Mouse (Mus musculus): ENCODE results near the gene Banp. TPM values are rescaled to one million over a fixed set of nuclear protein-coding genes. Genes with fewer than 3 reads are reported as not detected.

Gene Banp
- polyA plus RNA-seq, 1 experiment from 2014 or later: 9.4 TPM

GRCm38 (mm10) chr8:122073964-122074363 is 124.4 kb downstream of the Banp start:
- H3K4me2 ChIP-seq (replicated peaks; ENCODE audit: low read depth): no peak overlapping the region
- no peaks in the 10 kb centered on the region for H3K9me3 ChIP-seq (ENCODE audit: control insufficient read depth)
- H3K4me1 ChIP-seq (replicated peaks; ENCODE audit: control insufficient read depth, insufficient read depth, low read length): peaks cover 4% of the 10 kb centered on the region; the same call in 1 of the 2 replicates
- no peak overlapping the region for H3K9ac ChIP-seq (ENCODE audit: low read depth, low read length)
- H3K27me3 ChIP-seq (replicated peaks; ENCODE audit: control insufficient read depth, insufficient read depth, low read length): 0 out of 2 replicates have a peak, but pooled peaks cover 7% of the 10 kb centered on the region
- H3K36me3 ChIP-seq (ENCODE audit: control insufficient read depth, insufficient read depth): no peaks in the 10 kb centered on the region
- TF ChIP-seq CTCF (IDR thresholded peaks at IDR 0.05; ENCODE audit: low read depth): no peak
- no peak overlapping the region for H3K4me3 ChIP-seq (ENCODE audit: low read depth, low read length)
- WGBS: 41% methylated on average over 9 of the region's 9 CpGs
- H3K27ac ChIP-seq (ENCODE audit: low read depth, low read length): no peak overlapping the region
- no peak for ATAC-seq

GRCm38 (mm10) chr8:122074442-122074841 is 124.9 kb downstream of the Banp start:
- H3K4me1 ChIP-seq (replicated peaks; ENCODE audit: control insufficient read depth, insufficient read depth, low read length): peaks cover 5% of the 10 kb centered on the region; the same call in 1 of the 2 replicates
- H3K9me3 ChIP-seq (ENCODE audit: control insufficient read depth): no peaks in the 10 kb centered on the region
- no peak overlapping the region for H3K4me2 ChIP-seq (replicated peaks; ENCODE audit: low read depth)
- TF ChIP-seq CTCF (IDR thresholded peaks at IDR 0.05; ENCODE audit: low read depth): no peak
- no peak for ATAC-seq
- no peak overlapping the region for H3K27ac ChIP-seq (ENCODE audit: low read depth, low read length)
- no peak overlapping the region for H3K9ac ChIP-seq (ENCODE audit: low read depth, low read length)
- no peak overlapping the region for H3K4me3 ChIP-seq (ENCODE audit: low read depth, low read length)
- H3K36me3 ChIP-seq (ENCODE audit: control insufficient read depth, insufficient read depth): no peaks in the 10 kb centered on the region
- WGBS: 49% methylated on average over 9 of the region's 9 CpGs
- 0 out of 2 replicates have a peak, but pooled peaks cover 7% of the 10 kb centered on the region for H3K27me3 ChIP-seq (replicated peaks; ENCODE audit: control insufficient read depth, insufficient read depth, low read length)

GRCm38 (mm10) chr8:122074977-122075376 is 125.4 kb downstream of the Banp start:
- no peak overlapping the region for H3K9ac ChIP-seq (ENCODE audit: low read depth, low read length)
- no peak overlapping the region for H3K4me3 ChIP-seq (ENCODE audit: low read depth, low read length)
- no peaks in the 10 kb centered on the region for H3K36me3 ChIP-seq (ENCODE audit: control insufficient read depth, insufficient read depth)
- peaks cover 10% of the 10 kb centered on the region; the same call in 1 of the 2 replicates for H3K4me1 ChIP-seq (replicated peaks; ENCODE audit: control insufficient read depth, insufficient read depth, low read length)
- no peak overlapping the region for H3K4me2 ChIP-seq (replicated peaks; ENCODE audit: low read depth)
- H3K9me3 ChIP-seq (ENCODE audit: control insufficient read depth): no peaks in the 10 kb centered on the region
- TF ChIP-seq CTCF (IDR thresholded peaks at IDR 0.05; ENCODE audit: low read depth): peak; percentile 81
- 0 out of 2 replicates have a peak, but pooled peaks cover 7% of the 10 kb centered on the region for H3K27me3 ChIP-seq (replicated peaks; ENCODE audit: control insufficient read depth, insufficient read depth, low read length)
- 56% methylated on average over 4 of the region's 4 CpGs for WGBS
- H3K27ac ChIP-seq (ENCODE audit: low read depth, low read length): no peak overlapping the region
- ATAC-seq: peak; percentile 38; the same call in 1 of the 2 replicates

GRCm38 (mm10) chr8:122076183-122076842 is 126.8 kb downstream of the Banp start:
- Histone ChIP-seq H3K27ac (ENCODE audit: low read depth, low read length) (no peak overlapping the region), H3K4me3 (ENCODE audit: low read depth, low read length) (no peak overlapping the region), H3K4me2 (replicated peaks; ENCODE audit: low read depth) (no peak overlapping the region), H3K9ac (ENCODE audit: low read depth, low read length) (no peak overlapping the region), H3K27me3 (replicated peaks; ENCODE audit: control insufficient read depth, insufficient read depth, low read length) (0 out of 2 replicates have a peak, but pooled peaks cover 7% of the 10 kb centered on the region), H3K4me1 (replicated peaks; ENCODE audit: control insufficient read depth, insufficient read depth, low read length) (peaks cover 13% of the 10 kb centered on the region; the same call in 1 of the 2 replicates), H3K36me3 (ENCODE audit: control insufficient read depth, insufficient read depth) (no peaks in the 10 kb centered on the region), H3K9me3 (ENCODE audit: control insufficient read depth) (no peaks in the 10 kb centered on the region)
- no peak for ATAC-seq
- TF ChIP-seq CTCF (IDR thresholded peaks at IDR 0.05; ENCODE audit: low read depth): no peak
- 45% methylated on average over 23 of the region's 23 CpGs for WGBS

- 89% methylated on average over 12 of the region's 12 CpGs for WGBS
- TF ChIP-seq CTCF (IDR thresholded peaks at IDR 0.05; ENCODE audit: low read depth): no peak
- no peak overlapping the region for H3K9ac ChIP-seq (ENCODE audit: low read depth, low read length)
- H3K4me3 ChIP-seq (ENCODE audit: low read depth, low read length): no peak overlapping the region
- H3K4me2 ChIP-seq (replicated peaks; ENCODE audit: low read depth): no peak overlapping the region
- ATAC-seq: no peak
- H3K36me3 ChIP-seq (ENCODE audit: control insufficient read depth, insufficient read depth): no peaks in the 10 kb centered on the region
- peaks cover 13% of the 10 kb centered on the region; the same call in 1 of the 2 replicates for H3K4me1 ChIP-seq (replicated peaks; ENCODE audit: control insufficient read depth, insufficient read depth, low read length)
- no peak overlapping the region for H3K27ac ChIP-seq (ENCODE audit: low read depth, low read length)
- H3K27me3 ChIP-seq (replicated peaks; ENCODE audit: control insufficient read depth, insufficient read depth, low read length): 0 out of 2 replicates have a peak, but pooled peaks cover 7% of the 10 kb centered on the region
- no peaks in the 10 kb centered on the region for H3K9me3 ChIP-seq (ENCODE audit: control insufficient read depth)
Measured at GRCm38 (mm10) chr8:122078321-122078720, 128.8 kb downstream of the Banp start.

Small RNA genes within 50 kb of the gene (microRNA-seq; reads per million reads assigned to microRNA genes)
- not detected for gene Mir7237

Other genes starting within 250 kb of the Banp start
- 2.8 and 3.0 TPM in 2 replicates for gene Jph3, start 220.1 kb upstream of the Banp start, polyA plus RNA-seq (2015; fragmentation: Nextera tagmentation; extraction: Ambion mirVana)
- gene Klhdc4, start 120.2 kb upstream of the Banp start, polyA plus RNA-seq (2015; fragmentation: Nextera tagmentation; extraction: Ambion mirVana): 10.7 and 12.1 TPM in 2 replicates
- 4.7 and 6.1 TPM in 2 replicates for gene Slc7a5, start 42.1 kb upstream of the Banp start, polyA plus RNA-seq (2015; fragmentation: Nextera tagmentation; extraction: Ambion mirVana)
- gene Car5a, start 4.8 kb upstream of the Banp start, polyA plus RNA-seq (2015; fragmentation: Nextera tagmentation; extraction: Ambion mirVana): 10.1 and 11.1 TPM in 2 replicates

All from intestine, postnatal 0 days (tissue).